Mouse (Mus musculus) forebrain, embryonic 10.5 days (tissue): ENCODE results near the gene Pnpo. TPM values are rescaled to one million over a fixed set of nuclear protein-coding genes. Genes with fewer than 3 reads are reported as not detected.

ENCODE experiments used
- DNase-seq: peaks from one replicate; pipeline ENCODE4 v3.0.0-alpha.2; 2017; ENCODE audit warnings: low spot score; ENCODE audit errors: extremely low spot score
- H3K27ac ChIP-seq: fragments of 300-500 bp; sonication (generic); 2 replicates; pipeline ENCODE4 v1.5.1; 2016; ENCODE audit warnings: mild to moderate bottlenecking
- H3K27me3 ChIP-seq: fragments of 300-500 bp; sonication (generic); 2 replicates; pipeline ENCODE4 v1.6.1; 2016; ENCODE audit warnings: mild to moderate bottlenecking; ENCODE audit not compliant: poor library complexity, severe bottlenecking
- H3K36me3 ChIP-seq: fragments of 300-500 bp; sonication (generic); replicated peaks from 2 replicates; pipeline ENCODE4 v1.6.1; 2016; ENCODE audit warnings: mild to moderate bottlenecking, moderate library complexity
- H3K4me1 ChIP-seq: fragments of 300-500 bp; sonication (generic); 2 replicates; pipeline ENCODE4 v1.6.1; 2016
- H3K4me3 ChIP-seq: fragments of 300-500 bp; sonication (generic); 2 replicates; pipeline ENCODE4 v1.5.1; 2016; ENCODE audit warnings: mild to moderate bottlenecking, moderate library complexity
- H3K9me3 ChIP-seq: fragments of 300-500 bp; sonication (generic); 2 replicates; pipeline ENCODE4 v1.6.1; 2016; ENCODE audit warnings: mild to moderate bottlenecking, moderate library complexity
- WGBS: fragments of 180-500 bp; shearing (Covaris S2); methylation state at CpG from one replicate; pipeline ENCODE4 v1.1.7; 2016; 5-methylcytosine and 5-hydroxymethylcytosine counted together
- polyA plus RNA-seq: library from polyadenylated mRNA; unstranded; fragments of >200 nt; fragmentation: Nextera tagmentation; extraction: Ambion mirVana; gene quantifications from 2 replicates; pipeline ENCODE4 v1.2.1, GENCODE M21; 2016

Pnpo gene
- 36.8 and 40.7 TPM in 2 replicates for polyA plus RNA-seq

DNA sequence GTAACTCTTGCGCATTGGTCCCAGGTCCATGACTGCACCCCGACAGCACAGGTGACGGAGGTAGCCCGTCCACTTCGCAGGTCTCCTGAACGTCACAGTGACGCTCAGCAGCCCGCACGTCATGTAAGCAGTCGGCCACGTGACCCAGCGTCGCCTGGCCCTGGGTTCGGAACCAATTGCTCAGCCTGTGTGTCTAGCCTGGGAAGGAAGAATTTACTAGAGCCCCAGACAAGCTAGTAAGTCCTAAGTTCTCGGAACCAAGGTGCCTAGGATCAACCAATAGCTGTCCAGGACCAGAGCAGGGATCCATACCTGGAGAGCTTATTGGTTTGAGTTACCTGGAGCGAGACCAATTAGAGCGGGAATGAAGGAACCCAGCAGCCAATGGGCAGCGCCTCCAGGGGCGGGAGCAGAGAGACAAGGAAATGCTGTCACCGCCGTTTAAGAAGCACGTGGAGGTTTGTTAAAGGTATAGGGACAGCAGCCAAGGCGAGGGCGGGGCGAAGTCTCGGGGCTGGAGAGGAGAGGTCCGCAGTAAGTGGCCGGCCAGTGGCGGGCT, at the start of gene Pnpo:
TSS of gene Pnpo (minus strand) at position 241 of the 559 bp plus-strand sequence.
- WGBS: under 1% methylated on average over 29 of the region's 29 CpGs
- Histone ChIP-seq H3K36me3 (peaks cover 5% of the 10 kb centered on the region), H3K4me1 (peaks cover 34% of the 10 kb centered on the region), H3K27me3 (peaks cover 15% of the 10 kb centered on the region), H3K27ac (peak within 1 kb of the TSS; percentile 79), H3K9me3 (no peaks in the 10 kb centered on the region), H3K4me3 (peak within 1 kb of the TSS; percentile 59)
- peak; percentile 91 for DNase-seq

DNA sequence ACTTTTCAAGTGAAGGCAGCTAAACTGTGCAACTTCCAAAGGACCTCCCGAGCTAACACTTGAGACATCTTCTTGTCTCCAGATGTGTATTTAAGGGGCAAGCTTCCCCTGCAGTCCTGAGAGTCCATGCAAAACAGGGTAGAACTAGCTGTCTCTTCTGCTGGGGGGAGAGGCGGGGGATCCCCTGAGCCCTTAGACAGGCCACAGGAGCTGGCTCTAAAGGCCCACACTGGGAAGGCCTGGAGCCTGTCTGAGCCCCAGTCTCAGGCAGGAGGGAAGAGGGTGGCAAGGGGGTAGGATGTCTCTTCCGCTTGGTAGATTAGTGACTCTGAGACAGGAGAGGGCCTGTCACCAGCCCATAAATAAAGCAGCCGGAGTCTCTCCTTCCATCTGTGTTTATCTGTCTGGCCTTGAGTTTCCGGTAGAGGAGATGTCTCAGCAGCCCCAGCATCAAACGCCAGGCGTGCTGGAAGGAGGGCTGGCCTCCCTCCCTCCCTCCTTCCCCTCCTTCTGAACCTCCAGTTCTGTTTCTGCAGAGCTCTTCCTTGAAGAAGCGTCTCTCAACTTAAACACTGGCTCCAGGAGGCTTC, 49.0 kb upstream of the Pnpo start:
- 58% methylated on average over 8 of the region's 8 CpGs for WGBS
- Histone ChIP-seq H3K9me3 (no peaks in the 10 kb centered on the region), H3K27ac (peak overlapping the region; percentile 8; the same call in 1 of the 2 replicates), H3K27me3 (peaks cover 87% of the 10 kb centered on the region), H3K4me3 (no peak overlapping the region), H3K36me3 (no peaks in the 10 kb centered on the region), H3K4me1 (peaks cover 68% of the 10 kb centered on the region)
- no peak for DNase-seq

DNA sequence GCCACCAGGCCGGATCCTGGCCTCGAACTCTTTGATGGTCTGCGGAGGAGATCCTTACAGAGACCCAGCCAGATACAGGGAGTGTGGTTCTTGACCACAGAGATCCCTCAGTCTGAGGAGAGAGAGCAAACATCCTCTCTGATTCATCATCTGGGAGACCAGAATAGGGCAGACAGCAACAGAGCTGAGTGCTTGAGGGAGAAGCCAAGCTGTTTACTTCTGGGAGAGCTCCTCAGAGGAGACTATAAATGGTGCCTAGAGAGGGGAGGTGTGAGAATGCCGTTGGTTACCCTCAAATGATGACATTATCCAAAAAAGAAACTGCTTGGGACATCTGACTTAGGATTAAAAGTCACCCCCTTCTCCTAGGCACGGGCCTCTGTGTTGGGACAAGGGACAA, 47.7 kb upstream of the Pnpo start:
- H3K4me1 ChIP-seq: peaks cover 66% of the 10 kb centered on the region
- no peaks in the 10 kb centered on the region for H3K9me3 ChIP-seq
- peaks cover 87% of the 10 kb centered on the region for H3K27me3 ChIP-seq
- WGBS: 87% methylated on average over 5 of the region's 5 CpGs
- H3K4me3 ChIP-seq: no peak overlapping the region
- H3K36me3 ChIP-seq: no peaks in the 10 kb centered on the region
- DNase-seq: no peak
- no peak overlapping the region for H3K27ac ChIP-seq

DNA sequence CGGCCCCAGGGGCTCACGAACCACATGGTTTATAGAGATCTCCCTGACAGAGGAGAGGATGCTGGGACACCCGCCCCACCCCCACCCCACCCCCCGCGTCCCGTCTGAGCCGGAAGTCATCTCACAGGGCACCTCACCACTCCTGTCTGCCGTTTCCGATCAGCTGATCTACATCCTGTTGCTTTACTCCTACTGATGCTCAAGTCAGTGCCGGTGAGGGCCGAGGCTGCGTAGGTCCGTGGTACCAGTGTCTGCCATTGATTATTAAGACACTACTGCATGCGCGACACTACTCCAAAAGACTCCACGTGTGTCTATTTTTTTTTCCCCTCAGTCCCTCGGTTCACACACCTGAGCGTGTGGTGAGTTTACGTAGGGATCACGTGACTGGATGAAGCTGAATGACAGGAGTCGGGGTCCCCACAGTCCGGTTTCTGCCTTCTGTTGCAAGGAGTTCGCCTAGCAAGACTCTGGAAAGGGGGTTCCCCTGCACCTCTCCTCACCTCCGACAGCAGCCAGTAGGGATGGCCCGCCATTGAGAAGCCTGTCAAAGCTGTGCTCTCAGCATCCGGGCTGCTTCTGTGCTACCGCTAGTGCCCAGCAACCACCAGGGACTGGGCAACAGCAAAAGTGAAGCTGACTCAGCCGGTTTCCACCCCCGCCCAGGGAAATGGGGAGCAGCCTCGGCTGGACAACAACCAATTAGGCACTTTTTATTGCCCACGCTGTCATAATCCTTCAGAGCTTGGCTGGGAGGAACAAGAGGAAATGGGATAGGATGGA, 44.3 kb upstream of the Pnpo start:
- no peak for DNase-seq
- WGBS: 6% methylated on average over 31 of the region's 31 CpGs
- no peaks in the 10 kb centered on the region for H3K36me3 ChIP-seq
- peaks cover 89% of the 10 kb centered on the region for H3K27me3 ChIP-seq
- peak overlapping the region; percentile 46 for H3K4me3 ChIP-seq
- no peaks in the 10 kb centered on the region for H3K9me3 ChIP-seq
- peaks cover 48% of the 10 kb centered on the region for H3K4me1 ChIP-seq
- H3K27ac ChIP-seq: peak overlapping the region; percentile 51; the same call in 1 of the 2 replicates

DNA sequence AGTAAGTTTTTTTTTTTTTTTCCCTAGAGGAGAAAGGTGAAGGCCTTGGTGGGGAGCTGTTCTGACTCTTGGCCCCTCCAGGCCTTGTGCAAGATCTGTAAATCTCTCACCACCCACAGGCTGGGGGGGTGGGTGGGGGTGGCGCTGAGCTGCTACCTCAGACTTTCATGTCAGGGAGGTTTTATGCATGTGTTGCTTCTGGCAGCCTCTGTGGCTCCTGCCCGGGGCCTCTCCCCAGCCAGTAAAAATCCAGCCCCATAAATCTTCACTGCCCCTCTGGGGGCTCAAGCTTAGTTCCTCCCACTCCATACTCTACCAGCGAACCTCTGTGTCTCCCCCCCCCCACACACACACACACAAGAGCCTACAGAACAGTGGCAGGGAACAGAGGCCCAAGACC, 42.7 kb upstream of the Pnpo start:
- Histone ChIP-seq H3K4me1 (peaks cover 46% of the 10 kb centered on the region), H3K9me3 (no peaks in the 10 kb centered on the region), H3K36me3 (no peaks in the 10 kb centered on the region), H3K27me3 (peaks cover 85% of the 10 kb centered on the region), H3K27ac (no peak overlapping the region), H3K4me3 (no peak overlapping the region)
- DNase-seq: no peak
- WGBS: 63% methylated on average over 3 of the region's 3 CpGs

DNA sequence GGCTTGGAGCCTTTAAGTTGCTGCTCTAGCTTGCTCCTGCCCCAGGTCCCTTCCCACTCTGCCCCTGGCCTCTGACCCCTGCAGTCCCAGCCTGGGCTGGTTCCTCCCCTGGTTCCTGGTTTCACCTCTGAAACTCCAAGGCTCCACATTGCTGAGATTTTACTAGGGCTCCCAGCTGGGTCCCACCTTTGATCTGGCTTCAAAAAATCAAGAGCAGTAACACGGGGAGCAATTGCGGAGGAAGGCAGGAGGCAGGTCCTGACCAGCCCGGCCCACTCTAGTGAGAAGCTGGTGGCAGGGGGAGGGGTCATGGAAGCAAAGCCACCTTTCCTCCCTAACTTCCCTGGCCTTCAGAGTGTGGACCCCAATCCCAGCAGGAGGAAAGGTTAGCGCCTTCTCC, 41.1 kb upstream of the Pnpo start:
- Histone ChIP-seq H3K4me3 (no peak overlapping the region), H3K27me3 (peaks cover 82% of the 10 kb centered on the region), H3K9me3 (no peaks in the 10 kb centered on the region), H3K36me3 (no peaks in the 10 kb centered on the region), H3K27ac (no peak overlapping the region; the same call in 1 of the 2 replicates), H3K4me1 (peaks cover 47% of the 10 kb centered on the region)
- no peak for DNase-seq
- 22% methylated on average over 4 of the region's 4 CpGs for WGBS

DNA sequence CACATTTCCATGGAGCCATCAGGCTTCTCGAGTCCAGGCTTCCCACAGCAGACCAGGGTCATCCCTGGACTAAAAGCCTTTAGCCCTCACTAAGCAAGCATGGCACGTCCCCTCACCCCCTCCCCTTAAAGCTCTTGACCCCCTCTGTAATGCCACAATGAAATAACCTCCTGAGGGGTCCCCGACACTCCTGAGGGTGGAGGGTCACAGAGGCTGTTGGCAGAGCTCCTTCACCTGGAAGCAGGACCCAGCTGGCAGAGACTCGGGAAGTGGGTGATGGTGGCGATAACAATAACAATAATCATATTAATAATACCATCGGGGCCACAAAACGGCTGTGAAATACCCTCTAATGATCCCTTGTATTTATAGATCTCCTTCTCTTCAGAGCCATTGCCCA, 39.1 kb upstream of the Pnpo start, which contains the start of gene Sp2:
TSS of gene Sp2 (minus strand) at position 101 of the 400 bp plus-strand sequence.
- Histone ChIP-seq H3K4me3 (peak within 1 kb of the TSS; percentile 13), H3K4me1 (peaks cover 51% of the 10 kb centered on the region), H3K36me3 (no peaks in the 10 kb centered on the region), H3K9me3 (no peaks in the 10 kb centered on the region), H3K27me3 (peaks cover 61% of the 10 kb centered on the region), H3K27ac (peak within 1 kb of the TSS; percentile 8)
- WGBS: 80% methylated on average over 7 of the region's 7 CpGs
- DNase-seq: no peak

DNA sequence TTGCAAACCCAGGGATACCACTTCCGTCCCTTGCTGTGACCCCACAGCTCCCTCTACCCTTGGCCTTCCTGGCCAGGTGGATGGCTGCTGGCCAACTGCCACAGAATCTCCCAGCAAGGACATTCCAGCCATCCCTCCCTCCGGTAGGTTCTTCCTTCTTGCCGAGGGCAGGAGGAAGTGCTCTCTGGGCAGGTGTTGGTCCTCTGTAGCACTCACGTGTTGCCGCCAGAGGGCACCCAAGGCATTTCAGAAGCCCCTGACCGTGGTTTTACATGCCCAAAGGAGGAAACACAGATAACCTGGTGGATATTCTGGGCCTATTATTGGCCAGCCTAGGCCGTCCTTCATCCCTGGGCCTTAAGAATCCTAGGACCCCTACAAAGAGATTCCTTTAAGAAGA, 38.6 kb upstream of the Pnpo start:
- Histone ChIP-seq H3K4me3 (peak overlapping the region; percentile 13), H3K4me1 (peaks cover 46% of the 10 kb centered on the region), H3K9me3 (no peaks in the 10 kb centered on the region), H3K27ac (peak overlapping the region; percentile 8), H3K27me3 (peaks cover 56% of the 10 kb centered on the region), H3K36me3 (no peaks in the 10 kb centered on the region)
- WGBS: 3% methylated on average over 7 of the region's 7 CpGs
- DNase-seq: peak; percentile 82

DNA sequence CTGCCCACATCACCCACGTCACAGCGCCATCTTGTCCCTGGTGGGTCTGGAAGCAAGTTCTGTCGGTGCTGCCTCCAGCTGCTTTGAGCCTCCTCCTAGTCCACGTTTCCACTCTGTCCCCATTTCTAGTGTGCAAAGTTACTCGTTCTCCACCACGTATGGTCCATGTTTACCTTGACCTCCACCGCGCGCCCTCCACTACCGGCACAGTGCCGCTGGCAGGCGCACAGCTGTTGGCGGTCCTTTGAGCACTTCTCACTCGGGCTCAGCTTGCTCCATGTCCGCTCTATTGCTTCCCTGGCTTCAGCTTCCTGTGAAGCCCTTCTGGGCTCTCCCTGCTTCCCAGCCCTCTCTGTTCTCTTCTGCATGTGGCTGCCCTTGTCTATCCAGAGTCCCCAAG, 37.7 kb upstream of the Pnpo start:
- peaks cover 47% of the 10 kb centered on the region for H3K27me3 ChIP-seq
- H3K9me3 ChIP-seq: no peaks in the 10 kb centered on the region
- H3K36me3 ChIP-seq: no peaks in the 10 kb centered on the region
- no peak overlapping the region for H3K4me3 ChIP-seq
- H3K4me1 ChIP-seq: peaks cover 45% of the 10 kb centered on the region
- 77% methylated on average over 15 of the region's 15 CpGs for WGBS
- H3K27ac ChIP-seq: no peak overlapping the region
- no peak for DNase-seq

DNA sequence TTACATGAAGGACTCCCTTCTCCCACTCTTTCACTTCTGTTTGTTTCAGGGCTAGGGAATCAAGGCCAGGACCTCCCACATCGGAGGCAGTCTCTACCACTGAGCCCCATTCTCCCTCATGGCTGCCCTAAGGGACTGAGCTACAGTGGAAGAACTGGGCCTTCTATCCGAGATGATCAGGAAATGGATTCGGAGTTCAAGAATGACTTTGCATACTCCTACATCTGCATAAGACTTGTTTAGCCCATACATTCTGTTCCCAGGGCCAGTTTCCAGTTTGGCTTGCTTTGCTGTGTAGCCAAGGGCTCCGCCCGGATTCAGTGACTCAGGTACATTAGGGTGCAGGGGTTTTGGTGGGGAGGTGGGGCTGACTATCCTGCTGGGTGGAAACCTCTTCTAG, 36.2 kb upstream of the Pnpo start:
- DNase-seq: no peak
- peaks cover 8% of the 10 kb centered on the region for H3K36me3 ChIP-seq
- H3K9me3 ChIP-seq: no peaks in the 10 kb centered on the region
- H3K27me3 ChIP-seq: peaks cover 33% of the 10 kb centered on the region
- no peak overlapping the region for H3K4me3 ChIP-seq
- H3K4me1 ChIP-seq: peaks cover 49% of the 10 kb centered on the region
- WGBS: 81% methylated on average over 5 of the region's 5 CpGs
- no peak overlapping the region for H3K27ac ChIP-seq

DNA sequence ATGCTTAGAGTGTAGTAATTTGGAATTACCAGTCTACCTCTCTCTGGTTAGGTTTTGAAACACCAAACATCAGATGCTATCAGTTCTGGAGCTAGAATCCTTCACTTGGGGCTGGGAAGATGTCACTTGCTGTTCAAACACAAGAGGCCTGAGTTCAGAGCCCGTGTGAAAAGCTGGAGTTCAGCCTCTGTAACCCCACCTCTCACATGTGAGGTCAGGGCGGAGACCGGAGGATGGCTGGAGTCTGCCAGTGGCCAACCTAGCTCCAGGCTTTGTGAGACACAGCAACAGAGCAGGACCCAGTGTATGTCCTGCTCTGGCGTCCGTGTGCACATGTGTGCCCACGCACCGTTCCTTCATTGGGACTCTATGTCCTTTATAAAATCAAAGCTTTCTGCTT, 35.5 kb upstream of the Pnpo start:
- whole genome bisulfite sequencing: 85% methylated on average over 7 of the region's 7 CpGs
- no peak overlapping the region for H3K27ac ChIP-seq
- H3K4me1 ChIP-seq: peaks cover 45% of the 10 kb centered on the region
- peaks cover 26% of the 10 kb centered on the region for H3K27me3 ChIP-seq
- peaks cover 8% of the 10 kb centered on the region for H3K36me3 ChIP-seq
- H3K4me3 ChIP-seq: no peak overlapping the region
- no peaks in the 10 kb centered on the region for H3K9me3 ChIP-seq
- DNase-seq: no peak

DNA sequence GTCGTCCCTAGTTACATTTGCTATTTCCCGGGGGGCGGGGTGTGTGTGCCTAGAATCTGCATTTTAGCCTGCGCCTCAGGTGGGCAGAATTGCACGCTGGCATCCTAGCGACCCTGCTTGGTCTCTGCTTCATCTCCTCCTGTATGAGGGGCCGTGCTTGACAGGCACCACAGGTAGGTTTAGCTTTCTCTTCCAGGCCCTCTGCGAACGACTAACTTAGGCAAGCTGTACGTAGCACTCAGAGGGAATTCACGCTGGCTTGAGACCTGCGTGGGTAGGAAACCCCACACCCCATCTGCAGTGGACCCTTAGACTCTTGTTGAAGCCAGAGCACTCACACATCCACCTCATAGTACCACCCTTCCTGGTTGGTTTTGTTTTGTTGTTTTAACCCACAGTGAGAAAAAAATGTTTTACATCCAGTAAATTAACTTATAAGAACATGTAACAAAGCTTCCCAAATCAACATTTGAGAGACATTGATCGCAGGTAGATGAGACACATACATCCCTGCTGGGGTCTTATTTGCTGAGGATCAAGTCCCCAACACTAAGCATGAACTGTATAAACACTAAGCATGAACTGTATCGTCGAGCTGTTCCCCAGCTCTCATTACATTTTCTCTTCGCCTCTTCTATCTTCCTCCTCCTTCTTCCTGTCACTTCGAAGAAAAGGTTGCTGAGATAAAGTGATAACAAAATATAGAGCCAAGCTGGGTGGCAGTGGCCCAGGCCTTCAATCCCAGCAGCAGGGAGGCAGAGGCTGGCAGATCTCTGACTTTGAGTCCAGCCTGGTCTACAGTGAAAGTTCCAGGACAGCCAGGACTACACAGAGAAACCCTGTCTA, 34.8 kb upstream of the Pnpo start:
- H3K27ac ChIP-seq: peak overlapping the region; percentile 100
- peaks cover 10% of the 10 kb centered on the region for H3K36me3 ChIP-seq
- H3K27me3 ChIP-seq: peaks cover 19% of the 10 kb centered on the region
- H3K9me3 ChIP-seq: no peaks in the 10 kb centered on the region
- peak; percentile 37 for DNase-seq
- H3K4me1 ChIP-seq: peaks cover 50% of the 10 kb centered on the region
- peak overlapping the region; percentile 86 for H3K4me3 ChIP-seq
- 34% methylated on average over 17 of the region's 17 CpGs for WGBS
